Mouse (Mus musculus) left cerebral cortex, adult 11 months (tissue): ENCODE results near the gene Asphd2.

Experiments used
- DNase-seq: peaks from one replicate; pipeline ENCODE4 v3.0.0; 2022; ENCODE audit warnings: low spot score

Gene Asphd2

GRCm38 (mm10) chr5:112349169-112349568 lies 45.5 kb downstream of the Asphd2 start:
- DNase-seq = no peak

DNA sequence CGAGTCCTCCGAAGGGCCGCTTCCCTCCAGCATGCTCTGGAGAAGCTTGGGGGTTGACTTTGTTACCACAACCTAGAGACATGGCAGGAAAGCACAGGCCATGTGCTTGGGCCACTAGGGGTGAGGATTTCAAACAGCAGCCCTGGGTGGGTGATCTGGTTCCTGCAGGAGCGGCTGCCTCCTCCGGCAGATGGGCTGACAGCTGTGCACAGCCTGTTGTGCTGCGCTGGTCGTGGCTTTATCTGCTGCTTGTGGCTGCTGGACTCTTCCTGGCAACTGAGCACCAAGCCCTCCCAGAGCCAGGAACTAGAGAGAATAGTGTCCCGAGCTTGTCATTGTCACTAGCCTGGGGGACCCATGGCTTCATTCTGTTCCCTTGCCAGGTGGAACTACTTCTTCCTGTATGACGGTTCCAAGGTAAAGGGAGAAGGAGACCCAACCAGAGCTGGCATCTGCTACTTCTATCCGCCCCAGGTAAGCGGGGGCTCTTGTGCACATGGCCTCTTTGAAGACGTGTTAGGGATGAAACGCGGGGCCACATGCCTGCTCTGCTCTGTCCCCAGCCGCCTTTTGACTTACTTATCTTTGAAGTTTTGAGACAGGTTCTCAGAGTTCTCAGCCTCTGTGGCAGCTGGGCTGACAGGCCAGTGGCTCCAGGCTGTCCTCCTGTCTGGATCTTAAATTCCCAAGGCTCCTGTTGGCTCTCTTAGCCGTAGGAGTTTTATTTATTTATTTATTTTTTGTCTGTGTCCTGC lies 48.3 kb downstream of the Asphd2 start:
- no peak for DNase-seq

DNA sequence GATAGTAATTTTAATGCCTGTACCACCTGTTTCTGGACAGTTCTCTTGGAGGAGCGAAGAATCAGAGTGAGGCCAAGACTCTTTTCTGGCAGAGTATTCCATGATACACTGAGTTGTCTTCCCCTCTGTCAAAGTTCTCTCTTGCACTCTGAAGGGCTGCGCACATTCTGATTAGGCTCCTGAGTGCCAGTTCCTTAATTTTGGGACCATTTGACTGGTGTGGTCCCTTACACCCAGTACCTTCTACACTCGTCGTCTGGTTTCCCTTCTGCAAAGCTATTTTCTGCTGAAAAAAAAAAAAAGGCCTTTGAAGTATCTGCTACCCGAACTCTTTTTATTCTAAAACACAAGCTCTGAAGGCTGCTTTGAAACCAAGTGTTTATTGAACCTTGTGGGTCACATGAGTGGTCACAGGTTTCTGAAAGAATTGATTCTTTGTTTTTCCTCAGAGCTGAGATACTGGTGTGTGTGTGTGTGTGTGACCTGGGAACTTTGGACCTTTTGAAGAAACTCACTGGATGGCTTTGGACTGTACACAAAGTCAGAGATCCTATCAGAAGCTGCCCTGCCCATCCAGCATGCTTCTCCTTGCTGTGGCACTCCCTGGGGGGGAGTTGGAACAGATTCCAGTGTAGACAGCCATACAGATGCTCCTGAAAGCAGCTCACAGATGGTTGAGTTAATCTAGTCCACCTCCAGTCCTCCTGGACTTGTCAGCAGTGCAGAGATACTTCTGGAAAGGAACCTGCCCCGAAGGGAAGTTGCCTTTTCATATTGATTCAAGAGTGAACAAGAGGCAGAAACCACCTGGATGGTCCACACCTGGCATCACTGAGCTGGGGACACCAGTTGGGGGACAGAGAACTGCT lies 50.3 kb downstream of the Asphd2 start:
- DNase-seq = peak; percentile 67

DNA sequence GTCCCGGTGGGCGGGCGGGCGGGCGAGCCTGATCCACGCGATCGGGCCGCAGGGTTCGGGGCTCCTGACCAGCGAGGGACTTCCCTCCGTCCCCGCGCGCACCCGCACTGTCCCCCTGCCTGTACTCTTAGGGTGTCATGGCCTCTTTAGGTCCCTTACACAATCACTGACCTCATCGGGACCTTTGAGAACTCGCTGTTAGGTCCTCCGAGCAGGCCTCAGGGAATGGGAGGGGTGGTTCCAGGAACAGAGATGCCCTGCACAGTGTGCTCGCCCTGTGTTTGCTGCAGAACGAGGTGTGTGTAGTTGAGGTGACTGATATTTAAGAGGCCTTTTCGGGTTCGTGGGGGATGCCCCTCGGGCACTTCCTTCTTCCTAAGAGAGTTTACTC lies 51.5 kb downstream of the Asphd2 start:
- DNase-seq = no peak

GRCm38 (mm10) chr5:112342463-112343204 lies 52.0 kb downstream of the Asphd2 start, which contains the start of the genes Srrd and Hps4:
Gene Srrd, minus strand, starts transcription at chr5:112343040.
Gene Hps4, plus strand, starts transcription at chr5:112343083.
- DNase-seq = peak; percentile 81

DNA sequence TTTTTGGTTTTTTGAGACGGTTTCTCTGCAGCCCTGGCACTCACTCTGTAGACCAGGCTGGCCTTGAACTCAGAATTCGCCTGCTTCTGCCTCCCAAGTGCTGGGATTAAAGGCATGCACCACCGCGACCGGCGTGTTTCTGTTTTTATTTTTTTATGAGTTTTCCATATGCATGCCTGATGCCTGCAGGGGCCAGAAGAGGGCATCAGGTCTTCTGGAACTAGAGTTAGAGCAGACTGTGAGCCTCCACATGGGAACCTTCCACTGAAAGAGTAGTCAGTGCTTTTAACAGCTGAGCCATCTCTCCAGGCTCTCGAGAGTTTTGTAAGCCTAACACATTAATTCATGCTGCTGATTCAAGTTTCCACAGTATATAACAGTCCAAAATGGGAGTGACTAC lies 55.5 kb downstream of the Asphd2 start:
- no peak for DNase-seq

GRCm38 (mm10) chr5:112337004-112337403 lies 57.7 kb downstream of the Asphd2 start:
- DNase-seq = no peak

- DNase-seq = no peak
Observed at GRCm38 (mm10) chr5:112335473-112335872, 59.2 kb downstream of the Asphd2 start.
